Mouse (Mus musculus) liver, embryonic 11.5 days (tissue): Measurements from ENCODE around the gene Olfr132. TPM values are rescaled to one million over a fixed set of nuclear protein-coding genes. Genes with fewer than 3 reads are reported as not detected.
"Not testable (repeated sequence)": the region's sequence is repeated elsewhere in the genome, so short reads cannot be mapped to it uniquely, and the experiment has no call there.

Experiments used
- ATAC-seq: fragments of 200-750 bp; cut with Nextera tagmentation; replicated peaks from 2 replicates; pipeline ENCODE4 v1.8.0; 2017; ENCODE audit warnings: moderate number of reproducible peaks, mild to moderate bottlenecking, moderate TSS enrichment, moderate library complexity; ENCODE audit not compliant: low FRiP score
- DNase-seq: peaks from one replicate; pipeline ENCODE4 v3.0.0-alpha.2; 2017; ENCODE audit warnings: low spot score
- H3K27ac ChIP-seq: fragments of 300-500 bp; sonication (generic); 2 replicates; pipeline ENCODE4 v1.5.1; 2014; ENCODE audit warnings: mild to moderate bottlenecking, low read depth, low read length, control low read depth
- H3K27me3 ChIP-seq: fragments of 300-500 bp; sonication (generic); replicated peaks from 2 replicates; pipeline ENCODE4 v1.6.1; 2014; ENCODE audit warnings: low read length, mixed read lengths; ENCODE audit not compliant: control insufficient read depth, insufficient read depth
- H3K36me3 ChIP-seq: fragments of 300-500 bp; sonication (generic); 2 replicates; pipeline ENCODE4 v1.6.1; 2014; ENCODE audit warnings: mild to moderate bottlenecking, low read length, moderate library complexity, mixed read lengths; ENCODE audit not compliant: control insufficient read depth, insufficient read depth
- H3K4me1 ChIP-seq: fragments of 300-500 bp; sonication (generic); replicated peaks from 2 replicates; pipeline ENCODE4 v1.6.1; 2014; ENCODE audit warnings: low read length, mixed read lengths; ENCODE audit not compliant: control insufficient read depth, insufficient read depth
- H3K4me2 ChIP-seq: fragments of 300-500 bp; sonication (generic); 2 replicates; pipeline ENCODE4 v1.6.1; 2014; ENCODE audit warnings: mild to moderate bottlenecking, control low read depth, moderate library complexity
- H3K4me3 ChIP-seq: fragments of 300-500 bp; sonication (generic); 2 replicates; pipeline ENCODE4 v1.5.1; 2014; ENCODE audit warnings: low read depth, low read length, control low read depth
- H3K9ac ChIP-seq: fragments of 300-500 bp; sonication (generic); 2 replicates; pipeline ENCODE4 v1.6.1; 2014; ENCODE audit warnings: low read depth, low read length, control low read depth
- H3K9me3 ChIP-seq: fragments of 300-500 bp; sonication (generic); 2 replicates; pipeline ENCODE4 v1.6.1; 2016; ENCODE audit warnings: low read length, inconsistent platforms, mixed read lengths; ENCODE audit not compliant: control insufficient read depth
- WGBS: fragments of 180-500 bp; shearing (Covaris S2); extraction: QIAGEN DNeasy Blood & Tissue Kit; methylation state at CpG from one replicate; pipeline ENCODE4 v1.1.7; 2014; 5-methylcytosine and 5-hydroxymethylcytosine counted together
- polyA plus RNA-seq: library from polyadenylated mRNA; unstranded; fragments of >200 nt; fragmentation: Nextera tagmentation; extraction: Ambion mirVana; gene quantifications from 2 replicates; pipeline ENCODE4 v1.2.1, GENCODE M21; 2014

The Olfr132 gene
- polyA plus RNA-seq = not detected in 2 replicates

DNA sequence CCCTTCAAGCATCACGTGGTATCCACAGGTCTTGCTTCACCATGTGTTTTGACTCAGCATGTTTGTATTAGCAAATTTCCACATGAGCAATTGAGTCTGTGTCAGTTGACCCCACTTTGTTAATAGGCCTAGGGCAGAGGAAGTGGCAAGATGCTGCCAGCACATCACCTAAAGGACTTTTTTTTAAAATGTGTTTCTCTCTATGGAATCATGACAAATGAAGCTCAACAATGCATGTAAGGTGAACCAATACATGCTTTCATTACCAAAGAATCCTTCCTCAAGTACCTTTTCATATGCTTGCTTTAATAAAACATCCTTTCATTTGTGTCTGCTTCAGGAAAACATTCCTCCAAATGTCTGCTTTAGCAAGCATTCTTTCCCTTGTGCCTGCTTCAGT is at the start of gene Olfr132:
Gene Olfr132 (minus strand): TSS at position 101 of the 400 bp plus-strand sequence.
- Histone ChIP-seq H3K4me3 (no peak within 1 kb of the TSS), H3K27me3 (no peaks in the 10 kb centered on the region)
- ATAC-seq = no peak

DNA sequence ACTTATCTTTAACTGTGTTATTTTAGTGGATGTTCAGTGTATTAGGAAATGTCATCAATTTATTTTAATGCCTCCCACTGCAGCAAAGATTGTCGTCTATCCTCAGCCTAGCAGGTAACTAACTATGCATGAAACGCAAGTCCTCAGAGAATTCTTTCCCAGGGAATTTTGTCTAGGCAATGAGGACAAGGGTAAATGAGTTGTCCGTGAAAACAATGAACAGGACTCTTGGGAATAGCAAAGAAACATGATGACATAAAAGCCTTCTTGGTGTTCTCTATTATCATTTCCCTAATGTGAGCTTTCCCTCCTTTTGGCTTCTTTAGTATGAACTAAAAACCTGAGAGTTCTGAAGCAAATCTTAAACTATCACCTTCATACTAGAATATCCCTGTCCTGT is 36.8 kb upstream of the Olfr132 start, which contains the start of gene Olfr134:
Gene Olfr134 (plus strand): TSS at position 301 of the 400 bp plus-strand sequence.
- Histone ChIP-seq H3K4me1 (no peaks in the 10 kb centered on the region), H3K27me3 (no peaks in the 10 kb centered on the region), H3K36me3 (no peaks in the 10 kb centered on the region), H3K4me3 (no peak within 1 kb of the TSS), H3K9me3 (no peaks in the 10 kb centered on the region; the same call in 1 of the 2 replicates), H3K27ac (no peak within 1 kb of the TSS), H3K4me2 (no peak within 1 kb of the TSS), H3K9ac (no peak within 1 kb of the TSS)
- no peak for DNase-seq
- no peak for ATAC-seq
- 70% methylated on average over 3 of the region's 3 CpGs for WGBS

More for the DNA sequence above, at the start of gene Olfr132:
- Histone ChIP-seq H3K36me3 (no peaks in the 10 kb centered on the region), H3K4me1 (no peaks in the 10 kb centered on the region), H3K4me2 (no peak within 1 kb of the TSS), H3K9ac (no peak within 1 kb of the TSS), H3K27ac (no peak within 1 kb of the TSS), H3K9me3 (no peaks in the 10 kb centered on the region)
- 48% methylated on average over 1 of the region's 1 CpGs for WGBS
- DNase-seq = no peak

DNA sequence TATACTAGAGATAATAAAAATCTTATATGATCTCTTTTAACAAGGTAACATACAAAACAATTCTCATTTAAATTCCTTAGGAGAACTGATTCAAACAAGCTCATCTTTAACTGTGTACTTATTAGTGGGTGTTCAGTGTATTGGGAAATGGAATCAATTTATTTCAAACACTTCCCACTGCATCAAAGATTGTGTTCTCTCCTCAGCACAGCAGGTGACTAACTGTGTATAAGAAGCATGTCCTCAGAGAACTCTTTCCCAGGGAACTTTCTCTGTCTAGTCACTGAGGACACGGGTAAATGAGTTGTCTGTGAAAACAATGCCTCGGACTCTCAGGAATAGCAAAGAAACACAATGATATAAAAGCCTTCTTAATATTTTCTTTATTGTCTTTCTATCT is 10.7 kb upstream of the Olfr132 start, which contains the start of gene Olfr133:
Gene Olfr133 (plus strand): TSS at position 301 of the 400 bp plus-strand sequence.
- Histone ChIP-seq H3K4me3 (no peak within 1 kb of the TSS), H3K9ac (no peak within 1 kb of the TSS), H3K36me3 (no peaks in the 10 kb centered on the region), H3K4me2 (no peak within 1 kb of the TSS), H3K27ac (no peak within 1 kb of the TSS), H3K9me3 (no peaks in the 10 kb centered on the region), H3K27me3 (no peaks in the 10 kb centered on the region), H3K4me1 (no peaks in the 10 kb centered on the region)
- ATAC-seq = no peak
- 84% methylated on average over 2 of the region's 2 CpGs for WGBS
- no peak for DNase-seq

DNA sequence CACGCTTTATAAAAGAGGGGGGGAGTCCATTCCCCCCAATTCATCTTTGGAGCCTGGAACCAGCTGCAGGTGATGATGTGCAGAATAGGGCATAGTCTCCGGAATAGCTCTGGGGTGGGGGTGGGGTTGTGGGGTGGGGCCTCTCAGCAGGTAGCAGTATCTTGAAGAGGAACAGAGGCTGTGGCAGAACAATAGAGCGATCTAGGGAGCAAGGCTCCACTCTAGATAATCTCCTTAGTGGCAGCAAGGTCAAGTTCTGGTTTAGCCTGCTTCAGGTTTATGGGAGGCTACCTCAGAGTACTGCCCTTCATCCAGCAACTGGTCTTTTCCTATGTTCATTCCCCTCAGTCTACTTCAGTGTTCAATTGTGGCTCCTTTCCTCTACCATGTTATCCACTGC is 9.0 kb downstream of the Olfr132 start:
- not testable (repeated sequence) for H3K9ac ChIP-seq, H3K4me2 ChIP-seq, H3K36me3 ChIP-seq, H3K27ac ChIP-seq, DNase-seq, H3K4me1 ChIP-seq, ATAC-seq, H3K27me3 ChIP-seq, H3K9me3 ChIP-seq, H3K4me3 ChIP-seq
- WGBS = 62% methylated on average over 3 of the region's 3 CpGs

DNA sequence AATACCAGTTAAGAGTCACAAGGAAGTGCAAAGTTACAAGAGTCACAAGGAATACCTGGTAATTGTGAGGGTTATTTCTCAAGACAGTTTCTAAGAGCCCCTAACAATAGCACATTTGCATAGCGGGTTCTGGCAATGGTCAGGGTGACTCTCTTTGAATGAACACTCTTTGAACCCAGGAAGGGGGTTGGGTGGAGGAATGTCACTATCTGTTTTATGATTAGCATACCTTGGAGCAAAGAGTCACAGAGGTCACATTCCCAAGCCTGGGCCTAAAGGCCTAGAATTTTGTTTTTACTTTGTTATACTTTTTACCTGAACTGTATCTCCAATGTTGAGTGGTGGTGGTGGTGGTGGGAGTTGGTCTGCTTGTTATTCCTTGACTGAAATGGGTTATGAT is 10.1 kb downstream of the Olfr132 start:
- H3K9ac ChIP-seq, H3K4me1 ChIP-seq, ATAC-seq, H3K27me3 ChIP-seq, H3K27ac ChIP-seq, H3K36me3 ChIP-seq, H3K4me3 ChIP-seq, H3K4me2 ChIP-seq, H3K9me3 ChIP-seq, DNase-seq: not testable (repeated sequence)
- 82% methylated on average over 1 of the region's 1 CpGs for WGBS

DNA sequence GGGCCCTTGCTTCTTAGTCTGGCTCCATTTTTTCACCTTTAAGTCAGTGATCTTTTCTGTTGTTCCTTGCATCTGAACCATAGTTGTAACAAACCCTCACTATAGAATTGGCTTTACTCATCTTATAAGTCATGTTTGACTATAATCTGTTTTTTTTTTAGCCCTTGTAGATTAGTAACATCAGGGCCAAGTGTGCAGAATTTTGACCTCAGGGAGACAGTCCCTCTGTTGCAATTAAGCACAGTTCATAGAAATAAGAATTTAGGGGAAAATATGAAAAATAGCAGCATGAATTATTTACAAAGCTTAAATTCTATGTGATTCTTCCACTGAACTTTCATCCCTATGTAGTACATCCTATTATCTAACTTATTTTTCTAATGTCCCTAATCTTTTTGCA is 45.7 kb downstream of the Olfr132 start, which contains the start of gene Olfr131:
Gene Olfr131 (minus strand): TSS at position 101 of the 400 bp plus-strand sequence.
- no peak within 1 kb of the TSS for H3K4me2 ChIP-seq
- H3K4me1 ChIP-seq = no peaks in the 10 kb centered on the region
- no peak within 1 kb of the TSS for H3K4me3 ChIP-seq
- H3K9ac ChIP-seq = no peak within 1 kb of the TSS
- H3K36me3 ChIP-seq = no peaks in the 10 kb centered on the region
- no peaks in the 10 kb centered on the region for H3K27me3 ChIP-seq
- DNase-seq (no peak), ATAC-seq (no peak)
- H3K9me3 ChIP-seq = no peaks in the 10 kb centered on the region
- H3K27ac ChIP-seq = no peak within 1 kb of the TSS

DNA sequence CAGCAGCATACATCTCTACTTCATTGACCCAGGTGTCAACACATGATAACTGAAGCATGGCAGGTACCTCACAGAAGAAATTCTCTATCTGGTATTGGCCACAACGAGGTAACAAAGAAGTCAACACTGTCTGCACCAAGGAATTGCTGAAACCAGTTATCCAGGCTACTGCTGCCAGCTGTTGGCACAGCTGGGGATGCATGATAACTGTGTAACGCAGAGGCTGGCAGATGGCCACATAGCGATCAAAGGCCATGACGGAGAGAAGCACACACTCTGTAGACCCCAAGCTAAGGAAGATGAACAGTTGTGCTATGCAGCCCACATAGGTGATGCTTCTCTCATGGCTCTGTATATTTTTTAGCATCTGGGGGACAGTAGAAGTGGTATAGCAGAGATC is 52.0 kb downstream of the Olfr132 start:
- Histone ChIP-seq H3K9ac (no peak overlapping the region), H3K4me3 (no peak overlapping the region)
- 82% methylated on average over 4 of the region's 4 CpGs for WGBS

More for the DNA sequence above, 52.0 kb downstream of the Olfr132 start:
- no peaks in the 10 kb centered on the region for H3K36me3 ChIP-seq
- no peak for DNase-seq
- H3K9me3 ChIP-seq = no peaks in the 10 kb centered on the region
- no peak for ATAC-seq
- H3K4me2 ChIP-seq = no peak overlapping the region
- no peak overlapping the region for H3K27ac ChIP-seq
- no peaks in the 10 kb centered on the region for H3K27me3 ChIP-seq
- no peaks in the 10 kb centered on the region for H3K4me1 ChIP-seq

Other genes starting within 250 kb of the Olfr132 start
- not detected in 2 replicates for gene Olfr127, start 234.1 kb downstream of the Olfr132 start, polyA plus RNA-seq
- not detected in 2 replicates for gene Olfr128, start 214.0 kb downstream of the Olfr132 start, polyA plus RNA-seq
- not detected in 2 replicates for gene Olfr761, start 181.4 kb downstream of the Olfr132 start, polyA plus RNA-seq
- not detected in 2 replicates for gene Olfr129, start 74.4 kb downstream of the Olfr132 start, polyA plus RNA-seq
- not detected in 2 replicates for gene Olfr130, start 70.6 kb downstream of the Olfr132 start, polyA plus RNA-seq
- gene Olfr131, start 45.8 kb downstream of the Olfr132 start, polyA plus RNA-seq = not detected in 2 replicates
- gene Olfr133, start 10.8 kb upstream of the Olfr132 start, polyA plus RNA-seq = not detected in 2 replicates
- not detected in 2 replicates for gene Olfr134, start 36.9 kb upstream of the Olfr132 start, polyA plus RNA-seq
- not detected in 2 replicates for gene Olfr135, start 69.8 kb upstream of the Olfr132 start, polyA plus RNA-seq
- gene Olfr138, start 126.5 kb upstream of the Olfr132 start, polyA plus RNA-seq = not detected in 2 replicates
- gene Olfr137, start 173.0 kb upstream of the Olfr132 start, polyA plus RNA-seq = not detected in 2 replicates
- not detected in 2 replicates for gene Olfr136, start 195.3 kb upstream of the Olfr132 start, polyA plus RNA-seq